Mouse (Mus musculus): Measurements from ENCODE around the gene Spint1.
A peak's percentile ranks its signal among the peaks of the same experiment; 100 is the strongest.

GRCm38 (mm10) chr2:119270643-119271331, 33.6 kb downstream of the Spint1 start, which contains the start of gene Rhov:
- TF ChIP-seq CTCF (IDR thresholded peaks at IDR 0.05; ENCODE audit: low read depth) (peak; percentile 38; the same call in 1 of the 2 replicates), EP300 (IDR thresholded peaks at IDR 0.05; ENCODE audit: low read depth) (no peak)
